Mouse (Mus musculus) megakaryocyte-erythroid progenitor cell, adult 5-6 weeks (primary cell): ENCODE data around the gene Spata48. TPM values are rescaled to one million over a fixed set of nuclear protein-coding genes. Genes with fewer than 3 reads are reported as not detected.

Experiments used
- ATAC-seq: replicated peaks from 2 replicates; pipeline ENCODE4 v1.8.0; 2016; ENCODE audit warnings: mild to moderate bottlenecking, inconsistent platforms; ENCODE audit not compliant: severe bottlenecking, poor library complexity, low FRiP score, low TSS enrichment
- total RNA-seq, 2 experiments: library from RNA; stranded (forward) in 1 of 2; stranded (reverse) in 1 of 2; fragments of 200-1000, 215-1000 nt in 1 of 2; fragments of >200 nt in 1 of 2; fragmentation: Nextera tagmentation in 1 of 2; gene quantifications; 2 replicates each; pipeline ENCODE4 v1.2.3; 2014 to 2017

Spata48 gene
- total RNA-seq (2014; fragmentation: Nextera tagmentation) (1.6 and 3.4 TPM in 2 replicates), total RNA-seq (2017) (0.56 and 1.6 TPM in 2 replicates)

DNA sequence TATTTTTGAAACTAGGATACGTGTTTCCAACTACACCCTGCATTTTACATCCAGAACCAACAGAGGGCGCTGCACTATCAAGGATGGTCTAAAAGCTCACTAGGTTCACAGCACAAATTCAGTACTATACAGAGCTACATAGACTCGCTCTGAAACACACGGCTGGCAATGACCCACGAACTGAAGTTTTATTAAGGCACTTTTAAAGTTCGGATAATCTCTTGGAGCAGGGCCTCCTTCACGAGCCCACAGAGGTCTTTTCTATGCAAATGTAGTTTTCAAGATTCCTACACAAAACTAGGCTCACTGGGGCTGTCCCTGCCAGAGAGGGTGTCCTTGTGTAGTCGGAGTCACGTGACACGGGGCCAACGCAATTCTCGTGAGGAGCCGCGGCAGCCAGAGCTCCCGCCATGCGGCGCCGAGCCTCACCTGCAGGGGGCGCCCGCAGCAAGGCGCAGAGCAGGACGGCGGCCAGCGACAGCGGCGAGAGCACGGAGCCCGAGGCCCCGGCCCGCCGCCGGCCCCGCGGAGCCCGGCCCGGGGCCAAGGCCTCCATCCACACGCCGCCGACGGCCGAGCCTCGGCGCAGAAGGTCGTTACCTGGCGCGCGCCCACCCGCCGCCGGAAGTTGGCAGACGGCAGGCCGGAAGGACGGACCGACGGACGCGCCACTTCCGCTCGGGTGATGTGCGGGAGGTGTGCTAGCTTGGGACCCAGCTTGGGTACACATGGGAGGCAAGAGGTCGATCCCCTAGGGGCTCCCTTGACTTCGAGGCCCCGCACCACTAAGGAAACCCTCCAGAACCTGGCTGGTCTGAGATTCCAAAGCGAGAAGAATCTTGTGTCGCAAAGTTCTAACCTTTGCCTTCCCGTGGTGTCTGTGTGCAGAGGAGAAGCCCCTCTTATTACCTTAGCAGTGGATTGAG lies at the start of gene Spata48, which contains the start of gene Zpbp:
Gene Spata48, plus strand, starts transcription at position 460 of the 926 bp plus-strand sequence.
Gene Zpbp, minus strand, starts transcription at position 774 of the 926 bp plus-strand sequence.
- ATAC-seq, result peak; percentile 96

DNA sequence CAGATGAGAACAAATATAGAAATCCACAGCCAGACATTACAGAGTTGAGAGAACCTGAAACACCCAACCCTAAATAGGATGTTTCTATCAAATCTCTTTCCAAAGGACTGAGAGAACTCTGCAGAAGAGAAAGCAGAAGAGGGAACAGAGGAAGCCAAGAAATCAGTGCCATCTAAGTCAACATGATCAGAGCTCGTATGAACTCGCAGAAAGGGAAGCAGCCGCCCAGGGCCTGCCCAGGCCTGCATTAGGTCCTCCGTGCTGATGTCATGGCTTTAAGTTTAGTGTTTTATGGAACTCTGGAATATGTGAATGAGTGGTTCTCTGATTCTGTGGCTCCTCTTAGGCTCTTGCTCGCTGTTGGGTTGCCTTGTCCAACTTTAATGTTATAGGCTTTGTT lies 47.7 kb upstream of the Spata48 start:
- ATAC-seq, result no peak

- no peak for ATAC-seq
Observed at GRCm38 (mm10) chr11:11417356-11417755, 44.5 kb upstream of the Spata48 start.

- peak; percentile 96 for ATAC-seq
Observed at GRCm38 (mm10) chr11:11455037-11455436, 6.9 kb upstream of the Spata48 start.

- ATAC-seq, result no peak
Observed at GRCm38 (mm10) chr11:11462561-11462890, 632 bp downstream of the Spata48 start.

DNA sequence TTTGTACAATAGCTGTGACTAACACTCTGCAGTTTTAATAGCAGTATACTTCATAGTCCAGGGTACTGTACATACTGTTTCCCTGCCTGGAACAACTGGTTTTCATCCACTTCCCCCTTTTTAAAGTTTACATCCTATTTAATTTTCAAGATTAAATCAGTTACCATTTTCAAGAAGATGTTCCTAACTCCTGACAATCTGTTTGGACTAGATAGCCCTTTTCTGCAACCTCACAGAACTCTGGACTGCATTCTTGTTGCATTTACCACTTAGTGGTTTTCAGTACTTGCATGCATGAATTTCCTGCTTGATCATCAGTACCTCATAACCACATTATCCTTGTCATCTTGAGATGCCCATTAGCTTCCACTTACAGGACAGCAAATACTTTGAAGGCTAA lies 7.0 kb downstream of the Spata48 start:
- no peak for ATAC-seq

- peak; percentile 89 for ATAC-seq
Observed at GRCm38 (mm10) chr11:11484378-11484777, 22.5 kb downstream of the Spata48 start.

- ATAC-seq, result no peak
Observed at GRCm38 (mm10) chr11:11492044-11492443, 30.1 kb downstream of the Spata48 start.

- ATAC-seq, result no peak
Observed at GRCm38 (mm10) chr11:11495697-11496096, 33.8 kb downstream of the Spata48 start.

DNA sequence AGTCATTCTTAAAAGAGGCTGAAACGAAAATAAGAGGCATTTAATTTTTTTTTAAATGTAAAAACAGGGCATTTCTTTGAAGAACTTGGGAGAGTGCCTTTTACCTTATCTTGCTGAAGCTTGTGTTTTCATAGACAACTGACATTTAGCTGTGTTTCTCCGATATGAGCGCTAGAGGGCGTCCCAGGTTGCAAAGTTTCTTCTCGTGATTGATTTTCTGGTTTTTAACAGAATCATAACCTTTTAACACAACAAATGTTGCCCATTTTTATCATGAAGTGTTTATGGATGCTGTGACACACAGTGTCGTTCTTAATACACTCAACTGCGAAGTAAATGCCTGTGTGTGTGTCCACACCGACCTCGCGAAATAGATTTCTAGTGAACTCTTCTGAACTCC lies 38.0 kb downstream of the Spata48 start:
- peak; percentile 84 for ATAC-seq

DNA sequence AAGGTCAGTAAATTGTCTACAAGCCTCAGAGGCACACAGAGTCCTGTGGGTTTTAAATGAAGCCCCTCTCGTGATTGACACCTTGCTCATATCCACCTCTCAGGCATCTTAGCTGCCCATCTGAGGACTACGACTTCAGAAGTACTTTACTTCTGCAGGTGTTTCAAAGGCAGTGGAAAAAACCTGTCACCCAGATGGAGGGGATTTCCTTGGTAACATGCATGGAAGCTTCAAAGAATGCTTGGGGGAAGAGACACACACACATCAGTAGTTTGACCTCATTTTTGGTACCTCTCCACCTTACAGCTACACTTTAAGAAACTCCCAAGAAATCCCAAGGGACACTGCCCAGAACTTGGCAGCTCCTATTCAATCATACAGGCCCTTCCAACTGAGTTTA lies 44.3 kb downstream of the Spata48 start:
- ATAC-seq, result no peak

- no peak for ATAC-seq
Observed at GRCm38 (mm10) chr11:11509413-11509812, 47.5 kb downstream of the Spata48 start.

GRCm38 (mm10) chr11:11512056-11512455 lies 50.2 kb downstream of the Spata48 start:
- ATAC-seq, result no peak

- ATAC-seq, result no peak
Observed at GRCm38 (mm10) chr11:11513008-11513799, 51.3 kb downstream of the Spata48 start.

DNA sequence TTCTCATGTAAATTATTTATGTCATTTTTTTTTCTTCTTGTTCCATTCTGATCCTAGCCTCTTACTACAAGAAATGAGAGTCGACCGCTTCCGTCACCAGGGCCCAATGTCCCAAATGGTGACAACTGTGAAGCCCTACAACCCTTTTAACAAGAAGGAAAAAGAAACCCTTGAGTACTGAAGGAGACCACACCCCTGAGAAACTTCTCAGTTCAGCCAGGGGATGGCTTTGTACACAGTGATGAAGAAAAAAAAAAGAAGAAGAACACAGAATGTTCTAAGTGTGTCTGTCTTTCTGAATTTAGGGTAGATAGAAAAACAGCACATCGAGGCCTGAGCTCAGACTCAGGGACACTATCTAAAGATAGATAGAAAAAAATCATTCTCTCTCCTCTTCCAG lies 53.0 kb downstream of the Spata48 start:
- no peak for ATAC-seq

DNA sequence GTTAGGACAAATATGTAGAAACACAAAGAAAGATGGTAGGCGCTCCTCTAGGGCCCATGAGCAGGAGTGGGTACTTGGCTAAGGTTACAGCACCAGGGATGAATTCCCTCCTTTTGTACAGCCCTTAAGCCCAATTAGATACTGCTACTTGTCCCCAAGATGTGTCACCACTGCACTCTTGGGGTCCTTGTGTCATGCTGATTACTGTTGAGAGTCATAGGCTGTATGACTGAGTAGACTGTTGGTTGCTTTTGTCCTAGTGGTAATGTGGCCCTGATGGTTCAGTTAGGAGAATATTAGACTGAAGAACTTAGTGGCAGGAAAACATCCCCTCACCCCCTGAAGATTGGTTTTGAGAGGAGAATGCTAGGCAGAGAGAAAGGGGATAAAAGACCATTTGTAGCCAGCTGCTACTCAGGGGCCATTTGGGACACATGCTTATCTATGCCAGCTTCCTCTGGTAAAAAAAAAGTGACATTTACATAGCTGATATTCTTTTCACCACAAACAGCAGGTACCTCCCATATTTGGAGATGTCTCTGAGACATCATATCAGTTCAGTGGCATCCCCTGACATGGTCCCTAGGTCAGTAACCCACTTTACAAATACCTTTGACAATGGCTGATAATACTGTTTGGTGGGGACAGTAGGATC lies 56.0 kb downstream of the Spata48 start:
- ATAC-seq, result peak; percentile 61

DNA sequence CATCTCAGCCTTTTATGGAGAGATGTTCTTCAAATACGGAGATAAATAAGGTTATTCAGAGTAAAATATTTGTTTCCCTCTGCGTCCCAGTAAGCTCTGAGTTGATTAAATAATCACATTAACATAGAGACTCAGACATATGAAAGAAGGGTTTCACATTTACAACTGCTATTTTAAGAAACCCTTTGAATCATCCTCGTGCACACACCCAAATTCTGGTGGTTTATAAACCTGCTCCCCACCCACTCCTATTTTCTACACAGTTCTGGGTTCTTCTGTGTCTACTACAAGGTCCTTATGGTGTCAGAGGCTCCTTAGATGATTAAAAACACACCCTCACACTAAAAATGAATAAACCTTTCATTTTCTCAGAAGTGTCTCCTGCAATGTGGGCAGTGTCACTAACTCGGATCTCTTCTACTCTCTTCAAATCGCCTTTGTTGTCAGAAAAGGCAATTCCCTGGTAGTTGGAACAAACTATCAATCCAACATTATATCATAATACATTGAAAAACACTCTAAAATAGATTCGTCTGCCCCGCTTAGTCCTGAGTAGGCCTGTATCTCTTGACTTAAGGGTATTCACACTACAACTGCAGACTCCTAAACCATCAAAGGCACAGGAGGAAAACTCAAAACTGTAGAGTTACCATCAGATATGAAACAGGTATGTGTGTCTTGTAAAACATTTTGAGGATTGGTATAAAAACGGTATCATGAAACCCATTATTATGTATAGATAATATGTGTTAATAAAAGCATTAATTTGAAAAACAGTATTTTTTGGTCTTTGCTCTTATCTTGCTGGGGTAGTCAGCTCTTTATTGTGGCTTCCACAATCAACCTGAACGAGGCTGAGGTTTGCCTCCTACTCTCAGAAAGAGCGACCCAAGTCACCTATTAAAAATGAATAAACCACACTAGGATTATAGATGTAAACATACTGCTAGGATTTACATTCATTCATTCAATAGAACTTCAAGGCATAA lies 57.7 kb downstream of the Spata48 start:
- no peak for ATAC-seq

DNA sequence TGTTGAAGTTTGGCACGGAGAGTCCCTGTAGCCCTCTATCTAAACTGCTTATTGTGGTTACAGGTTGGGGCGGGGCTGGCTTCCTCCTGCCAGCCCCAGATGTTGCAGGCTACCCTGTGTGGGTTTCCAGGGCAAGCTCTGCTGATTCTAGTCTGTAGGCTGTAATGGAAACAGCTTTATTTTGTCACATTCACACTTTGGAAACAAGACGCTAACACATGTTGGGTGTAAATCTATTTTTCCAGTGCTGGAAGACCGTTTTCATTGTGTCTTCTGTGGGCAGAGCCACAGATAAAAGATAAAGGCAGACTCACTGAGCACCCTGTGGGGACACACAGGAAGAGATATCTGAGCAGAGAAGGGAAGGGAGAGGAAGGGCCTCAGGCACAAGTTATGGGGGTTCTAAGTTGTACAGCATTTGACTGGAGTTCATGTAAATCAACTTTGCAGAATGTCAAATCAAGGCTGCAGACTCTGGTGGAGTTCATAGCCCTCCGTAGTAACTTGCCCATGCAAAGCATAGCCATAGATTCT lies 60.1 kb downstream of the Spata48 start:
- ATAC-seq, result peak; percentile 86
